Mouse (Mus musculus): ENCODE measurements around the gene Simc1.

DNA sequence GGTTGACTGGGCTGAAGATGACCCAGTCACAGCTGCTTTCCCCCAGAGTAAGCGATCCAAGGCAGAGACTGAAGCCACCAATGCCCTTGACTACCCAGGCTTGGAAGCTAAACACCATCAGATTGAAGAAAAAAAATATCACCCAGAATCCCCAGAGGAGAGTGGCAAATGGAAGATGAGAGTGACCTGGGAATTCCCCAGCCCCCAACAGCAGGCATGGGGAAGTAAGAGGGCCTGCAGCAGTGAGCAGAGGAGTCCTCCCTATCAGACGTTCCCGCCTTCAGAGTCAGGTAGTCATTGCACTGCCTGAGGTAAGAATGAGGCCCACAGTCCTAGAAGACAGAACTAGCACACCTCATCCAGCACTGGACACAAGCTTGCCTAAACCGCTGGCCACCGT is 13.2 kb upstream of the Simc1 start:
- TF ChIP-seq CTCF (IDR thresholded peaks at IDR 0.05; ENCODE audit: extremely low read depth, insufficient read length, insufficient replicate concordance, low read depth, low read length) (no peak), POLR2A (IDR thresholded peaks at IDR 0.05; ENCODE audit: low read depth, low read length) (no peak)

All from small intestine, adult 2 months (tissue).